16 mouse cellular contexts compared by ENCODE assay signal in the genomic region with DNA sequence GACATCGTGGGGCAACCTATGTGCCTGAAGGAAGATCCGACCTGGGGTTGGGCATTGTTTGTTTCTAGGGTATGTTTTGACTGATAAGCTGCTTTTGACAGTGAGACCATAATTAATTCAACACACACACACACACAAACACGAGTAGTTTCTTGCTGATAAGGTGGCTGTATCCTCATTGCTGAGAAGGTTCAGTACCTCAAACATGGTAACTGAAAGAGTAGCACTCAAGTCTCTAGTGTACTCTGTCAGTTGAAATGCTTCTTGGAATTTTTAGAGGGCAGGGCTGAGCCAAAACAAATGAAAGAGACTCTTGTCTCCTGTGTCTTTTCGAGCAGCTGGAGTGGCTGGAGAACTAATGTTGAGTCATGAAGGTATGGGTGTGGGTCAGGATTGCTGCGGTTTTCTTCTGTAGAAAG. TPM values are rescaled to one million over a fixed set of nuclear protein-coding genes. Genes with fewer than 3 reads are reported as not detected.
DNase-seq lines count a peak whose midpoint lies in the region; ATAC-seq and TF ChIP-seq lines count a peak whose summit lies in the region.
"Had no signal": no experiment of that assay in that cellular context is flagged by ENCODE, and none has a peak within 500 bp of the region (broad histone marks: within the 10 kb centered on the region; RNA-seq: fewer than 3 reads in every experiment).

No protein-coding gene starts in this region.

- H3K4me3 ChIP-seq in lung, adult 2 months (replicated peaks; ENCODE audit: extremely low read depth, low read depth, low read length) = no peak overlapping the region
- H3K4me3 ChIP-seq in bone marrow macrophage, adult 2 months (ENCODE audit: insufficient read depth, low read length) = no peak overlapping the region
- no peak overlapping the region for H3K4me3 ChIP-seq in liver, embryonic 16.5 days (ENCODE audit: low read depth, low read length)
- no peak overlapping the region for H3K4me3 ChIP-seq in thymus, adult 2 months (ENCODE audit: control insufficient read depth, insufficient read depth, low read length)
- H3K4me3 ChIP-seq: forebrain, embryonic 12.5 days; midbrain, embryonic 13.5 days had no signal

- peaks cover 26% of the 10 kb centered on the region for H3K4me1 ChIP-seq in lung, adult 2 months (ENCODE audit: control insufficient read depth, insufficient read depth, low read length)
- peaks cover 34% of the 10 kb centered on the region for H3K4me1 ChIP-seq in bone marrow macrophage, adult 2 months (ENCODE audit: control insufficient read depth, insufficient read depth, low read length)
- peaks cover 16% of the 10 kb centered on the region for H3K4me1 ChIP-seq in liver, embryonic 16.5 days (ENCODE audit: control insufficient read depth, low read depth, low read length)
- H3K4me1 ChIP-seq in thymus, adult 2 months (replicated peaks; ENCODE audit: control insufficient read depth, insufficient read depth, low read length) = peaks cover 10% of the 10 kb centered on the region
- H3K4me1 ChIP-seq: forebrain, embryonic 12.5 days; midbrain, embryonic 13.5 days had no signal

- 35% methylated on average over 5 of the region's 5 CpGs for WGBS in lung, adult 2 months
- 24% methylated on average over 5 of the region's 5 CpGs for WGBS in liver, embryonic 16.5 days (ENCODE audit: insufficient replicate concordance)
- WGBS in thymus, adult 2 months = 62% methylated on average over 5 of the region's 5 CpGs

- no peaks in the 10 kb centered on the region for H3K27me3 ChIP-seq in liver, embryonic 16.5 days (ENCODE audit: control insufficient read depth, insufficient read depth, low read depth, low read length)
- no peaks in the 10 kb centered on the region for H3K27me3 ChIP-seq in thymus, adult 2 months (ENCODE audit: control insufficient read depth, insufficient read depth, low read length)
- H3K27me3 ChIP-seq: midbrain, embryonic 13.5 days; Patski had no signal

- peak overlapping the region; percentile 62 for H3K27ac ChIP-seq in bone marrow macrophage, adult 2 months (ENCODE audit: insufficient read depth, low read depth, low read length)
- peak overlapping the region; percentile 45; the same call in 1 of the 2 replicates for H3K27ac ChIP-seq in liver, embryonic 16.5 days (ENCODE audit: low read length)
- H3K27ac ChIP-seq in thymus, adult 2 months (ENCODE audit: control insufficient read depth, insufficient read depth, low read length) = no peak overlapping the region
- H3K27ac ChIP-seq: forebrain, embryonic 12.5 days; midbrain, embryonic 13.5 days had no signal

- H3K9me3 ChIP-seq in liver, embryonic 16.5 days (replicated peaks; ENCODE audit: control insufficient read depth, low read length) = no peaks in the 10 kb centered on the region
- H3K9me3 ChIP-seq: forebrain, embryonic 12.5 days; midbrain, embryonic 13.5 days had no signal

- peak; percentile 33 to 62 for DNase-seq in lung, adult 18-20 months
- no peak for DNase-seq in lung, adult 2 months
- DNase-seq in cerebellum, adult 9-11 months = no peak
- DNase-seq in neural tube, embryonic 10.5 days (ENCODE audit: extremely low spot score, low spot score) = no peak
- no peak for DNase-seq in thymus, adult 2 months
- DNase-seq: adrenal gland, postnatal 14 days; cerebellum, adult 18-20 months; gastrocnemius, postnatal 25 days; right cerebral cortex, postnatal 25 days; thymus, postnatal 36 days had no signal

- TF ChIP-seq CTCF in lung, adult 2 months (IDR thresholded peaks at IDR 0.05; ENCODE audit: insufficient read depth, low read length) = no peak
- TF ChIP-seq CTCF in bone marrow macrophage, adult 2 months (IDR thresholded peaks at IDR 0.05; ENCODE audit: low read depth, low read length) = no peak
- TF ChIP-seq CTCF in thymus, adult 2 months (IDR thresholded peaks at IDR 0.05; ENCODE audit: borderline replicate concordance, control insufficient read depth, extremely low read depth, insufficient read depth, low read length, poor library complexity) = no peak

- peak overlapping the region; percentile 28 for H3K4me2 ChIP-seq in liver, embryonic 16.5 days (ENCODE audit: low read depth, low read length)
- H3K4me2 ChIP-seq: forebrain, embryonic 12.5 days; midbrain, embryonic 13.5 days had no signal

- TF ChIP-seq POLR2A in lung, adult 2 months (IDR thresholded peaks at IDR 0.05; ENCODE audit: borderline replicate concordance, extremely low read depth, low read depth, low read length) = no peak
- TF ChIP-seq POLR2A in bone marrow macrophage, adult 2 months (IDR thresholded peaks at IDR 0.05; ENCODE audit: borderline replicate concordance, low read depth, low read length) = no peak
- TF ChIP-seq POLR2A in thymus, adult 2 months (IDR thresholded peaks at IDR 0.05; ENCODE audit: control insufficient read depth, extremely low read depth, insufficient read depth, low read length, poor library complexity) = no peak

- H3K9ac ChIP-seq in liver, embryonic 16.5 days (ENCODE audit: low read depth, low read length) = no peak overlapping the region
- H3K9ac ChIP-seq: forebrain, embryonic 12.5 days; midbrain, embryonic 13.5 days had no signal

- H3K36me3 ChIP-seq in liver, embryonic 16.5 days (ENCODE audit: control insufficient read depth, insufficient read depth) = no peaks in the 10 kb centered on the region
- no peaks in the 10 kb centered on the region for H3K36me3 ChIP-seq in thymus, adult 2 months (ENCODE audit: control insufficient read depth, insufficient read depth, low read length)
- H3K36me3 ChIP-seq: forebrain, embryonic 12.5 days; midbrain, embryonic 13.5 days had no signal

- peak; percentile 50 for ATAC-seq in liver, embryonic 16.5 days (ENCODE audit: low read depth)
- ATAC-seq: intestine, embryonic 16.5 days; midbrain, embryonic 13.5 days; Patski had no signal

RNA-seq across cellular contexts. Expression of a gene that starts 38.4 kb away (rescaled TPM):
- 290 and 370 TPM in 2 replicates for polyA plus RNA-seq in lung, adult 2 months (2012; rRNA removed)
- 426 and 464 TPM in 2 replicates for polyA plus RNA-seq in bone marrow macrophage, adult 2 months (2012; ENCODE audit: insufficient read depth, insufficient read length, missing spikeins)
- polyA plus RNA-seq in liver, embryonic 16.5 days (2015; fragmentation: Nextera tagmentation; extraction: Ambion mirVana) = 53.5 and 54.8 TPM in 2 replicates
- 205 and 237 TPM in 2 replicates for polyA plus RNA-seq in thymus, adult 2 months (2012; rRNA removed)

Comparison
In these comparisons a context has a peak if more than half of its experiments do, and no peak if none do; other contexts are left out.
1. DNase-seq: peak in lung, adult 18-20 months (2 of 2); none in lung, adult 2 months (single experiment), cerebellum, adult 9-11 months (single experiment), neural tube, embryonic 10.5 days (single experiment) and thymus, adult 2 months (single experiment).